In the genomic region with DNA sequence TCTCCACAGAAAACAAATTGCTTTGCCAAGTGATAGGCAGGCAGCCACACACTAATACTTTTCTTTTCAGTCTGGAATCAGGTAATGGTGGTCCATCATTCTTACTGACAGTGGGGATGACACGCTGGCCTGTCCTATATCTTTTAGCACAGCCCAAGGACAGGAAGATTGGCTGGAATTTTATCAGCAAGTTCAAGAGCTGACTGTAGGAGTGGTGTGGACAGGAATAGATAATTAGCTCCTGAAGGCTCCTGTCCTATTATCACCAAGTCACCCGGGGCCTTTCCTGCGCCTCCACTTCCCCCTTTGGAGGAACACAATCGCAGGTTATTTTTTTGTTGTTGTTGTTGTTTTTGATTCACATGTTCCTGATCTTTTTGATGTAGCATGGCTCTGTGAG, we compare ENCODE assay signal across 17 mouse cellular contexts.
"Had no signal": no experiment of that assay in that cellular context is flagged by ENCODE, and none has a peak within 500 bp of the region (broad histone marks: within the 10 kb centered on the region; RNA-seq: fewer than 3 reads in every experiment).

No protein-coding gene starts in this region.

- H3K4me3 ChIP-seq: limb, embryonic 12.5 days; limb, embryonic 15.5 days; liver, embryonic 15.5 days had no signal

- H3K9ac ChIP-seq: limb, embryonic 12.5 days; limb, embryonic 15.5 days; liver, embryonic 15.5 days had no signal

- H3K27ac ChIP-seq: limb, embryonic 12.5 days; limb, embryonic 15.5 days; liver, embryonic 15.5 days; stomach, postnatal 0 days had no signal

- DNase-seq: kidney, adult 18-20 months; kidney, adult 9 months; kidney, postnatal 14 days; kidney, postnatal 4 days; left cerebral cortex, postnatal 4 days; lung, adult 2 months; lung, postnatal 14 days; lung, postnatal 4 days; midbrain, embryonic 14.5 days; thymus, adult 2 months; thymus, postnatal 14 days; thymus, postnatal 4 days had no signal

- H3K4me1 ChIP-seq: limb, embryonic 15.5 days; liver, embryonic 15.5 days had no signal

- H3K36me3 ChIP-seq: limb, embryonic 12.5 days; limb, embryonic 15.5 days; liver, embryonic 15.5 days had no signal

- H3K27me3 ChIP-seq: limb, embryonic 12.5 days; limb, embryonic 15.5 days; liver, embryonic 15.5 days had no signal

- H3K9me3 ChIP-seq: limb, embryonic 15.5 days; liver, embryonic 15.5 days had no signal

- H3K4me2 ChIP-seq: limb, embryonic 12.5 days; limb, embryonic 15.5 days; liver, embryonic 15.5 days; midbrain, embryonic 11.5 days had no signal
